Mouse (Mus musculus): ENCODE results near the gene C1qtnf6.

C1qtnf6 gene

DNA sequence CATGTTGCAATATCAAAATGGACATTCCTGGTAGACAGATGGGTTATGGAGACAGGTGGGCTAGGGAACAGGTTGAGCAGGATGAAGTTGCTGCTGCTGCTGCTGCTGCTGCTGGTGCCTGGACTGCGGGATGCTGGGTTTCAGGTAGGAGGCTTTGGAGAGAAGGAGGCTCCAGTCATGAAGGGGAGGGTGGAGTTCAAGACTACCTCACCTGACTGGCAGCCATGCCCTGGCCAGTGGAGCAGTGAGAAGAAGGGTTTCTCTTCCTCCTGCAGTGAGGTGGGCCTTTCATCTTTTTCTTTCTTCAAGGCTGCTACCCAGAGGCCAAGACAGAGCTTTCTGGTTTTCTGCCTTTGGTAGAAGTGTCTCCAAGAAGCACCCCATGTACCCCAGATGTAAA, 54.3 kb downstream of the C1qtnf6 start:
- DNase-seq, result no peak

DNA sequence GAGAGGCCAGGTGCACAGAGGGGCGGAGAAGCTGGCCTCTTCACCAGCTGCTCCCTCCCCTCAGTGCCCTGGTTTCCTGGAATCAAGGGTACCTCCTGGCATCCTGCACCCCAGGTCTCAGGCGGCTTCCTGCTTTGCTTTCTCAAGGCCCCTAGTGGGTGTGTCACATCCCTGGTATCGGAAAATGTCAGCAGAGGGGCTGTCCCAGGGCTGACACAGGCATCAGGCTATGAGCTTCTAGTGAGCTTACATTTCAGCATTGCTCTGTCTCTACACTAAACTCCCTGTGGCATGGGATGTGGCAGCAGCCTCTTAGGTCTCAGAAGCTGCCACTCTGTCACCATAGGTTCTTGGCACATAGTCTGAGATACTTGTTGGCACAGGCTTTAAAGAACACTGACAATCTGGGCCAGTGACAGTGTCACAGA, 55.6 kb downstream of the C1qtnf6 start:
- DNase-seq, result no peak

DNA sequence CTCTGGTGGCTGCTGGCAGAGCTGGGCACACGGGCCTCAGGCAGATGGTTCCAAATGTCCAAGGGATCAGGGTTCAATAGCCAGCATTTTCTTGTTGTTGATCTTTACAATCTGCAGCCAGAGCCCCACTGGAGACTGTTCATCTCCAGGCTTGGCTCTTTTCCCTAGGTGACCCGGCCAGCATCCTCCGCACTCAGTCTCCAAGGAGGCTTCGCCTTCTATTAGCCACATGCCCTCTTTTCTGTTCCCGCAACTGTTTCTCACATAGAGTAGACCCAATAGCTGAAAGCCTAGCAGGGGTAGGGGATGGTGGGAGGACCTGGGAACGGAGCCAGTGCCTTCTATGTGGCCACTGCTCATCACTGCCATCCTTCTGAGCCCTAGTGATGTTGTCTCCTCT, 57.8 kb downstream of the C1qtnf6 start:
- DNase-seq, result no peak
